Mouse (Mus musculus): ENCODE measurements around the gene Sh3bgrl2. TPM values are rescaled to one million over a fixed set of nuclear protein-coding genes. Genes with fewer than 3 reads are reported as not detected.
"Not testable (repeated sequence)": the region's sequence is repeated elsewhere in the genome, so short reads cannot be mapped to it uniquely, and the experiment has no call there.

The Sh3bgrl2 gene
- polyA plus RNA-seq (2015; fragmentation: Nextera tagmentation; extraction: Ambion mirVana): 15.0 and 18.6 TPM in 2 replicates

DNA sequence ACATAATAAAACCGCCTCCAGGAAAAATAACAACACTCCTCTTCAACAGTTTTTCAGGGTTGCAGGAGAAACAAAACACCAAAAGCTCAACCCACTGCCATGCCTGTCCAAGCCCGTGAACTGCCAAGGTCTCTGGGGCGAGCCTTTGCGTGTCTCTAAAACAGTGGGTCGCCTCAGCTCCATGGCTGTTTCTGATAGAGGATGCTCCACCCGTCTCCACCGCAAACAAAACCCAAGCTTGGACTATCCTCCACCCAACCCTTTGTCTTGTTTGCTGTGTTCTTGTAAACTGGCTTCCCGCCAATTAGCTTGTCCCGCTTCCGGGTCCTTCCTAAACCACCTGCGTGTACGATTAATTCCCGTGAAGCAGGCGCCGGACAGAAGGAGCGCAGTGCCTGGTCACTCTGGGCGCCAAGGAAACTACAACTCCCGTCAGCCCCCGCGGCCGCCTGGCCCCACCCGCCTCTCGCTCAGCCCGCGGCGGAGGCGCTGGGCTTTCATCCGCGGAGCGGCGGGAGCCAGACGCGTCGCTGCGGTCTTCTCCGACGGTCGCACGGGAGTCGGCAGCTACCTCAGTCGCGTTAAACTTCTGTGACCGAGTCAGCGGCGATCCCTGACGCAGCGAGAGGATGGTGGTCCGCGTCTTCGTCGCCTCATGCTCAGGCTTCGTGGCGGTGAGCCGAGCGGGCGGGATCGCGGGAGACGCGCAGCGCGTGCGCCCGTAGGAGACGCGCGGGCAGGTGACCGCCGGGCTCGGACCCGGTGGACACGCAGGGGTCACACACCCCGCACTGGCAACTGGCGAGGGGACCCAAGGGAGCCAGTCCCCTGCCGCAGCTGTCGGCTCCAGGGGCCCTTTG, at the start of gene Sh3bgrl2:
TSS of gene Sh3bgrl2 (plus strand) at position 498 of the 860 bp plus-strand sequence.
- Histone ChIP-seq H3K27ac (replicated peaks) (no peak within 1 kb of the TSS; the same call in 1 of the 2 replicates), H3K36me3 (no peaks in the 10 kb centered on the region), H3K27me3 (replicated peaks) (no peaks in the 10 kb centered on the region; the same call in 1 of the 2 replicates), H3K4me1 (peaks cover 30% of the 10 kb centered on the region), H3K4me2 (peak within 1 kb of the TSS; percentile 80), H3K9me3 (no peaks in the 10 kb centered on the region), H3K9ac (peak within 1 kb of the TSS; percentile 82), H3K4me3 (peak within 1 kb of the TSS; percentile 78)
- 2% methylated on average over 75 of the region's 76 CpGs for WGBS
- peak; percentile 80; the same call in 1 of the 2 replicates for ATAC-seq (ENCODE audit: extremely low read depth, insufficient number of reproducible peaks, low FRiP score, low TSS enrichment)

DNA sequence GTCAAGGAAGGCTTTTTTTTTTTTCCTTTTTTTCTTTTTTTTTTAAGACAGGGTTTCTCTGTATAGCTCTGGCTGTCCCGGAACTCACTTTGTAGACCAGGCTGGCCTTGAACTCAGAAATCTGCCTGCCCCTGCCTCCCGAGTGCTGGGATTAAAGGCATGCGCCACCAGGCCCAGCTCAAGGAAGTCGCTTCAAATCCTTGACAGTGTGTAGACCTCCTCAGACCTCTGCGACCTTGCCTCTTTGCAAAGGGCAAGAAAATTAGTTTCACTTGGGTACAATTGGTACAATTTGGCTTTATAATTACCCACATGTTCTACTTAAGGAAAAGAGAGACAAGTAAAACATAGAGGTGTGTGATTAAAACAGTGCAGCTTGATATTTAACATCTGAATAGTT, 29.0 kb upstream of the Sh3bgrl2 start:
- H3K4me2 ChIP-seq; ATAC-seq (ENCODE audit: extremely low read depth, insufficient number of reproducible peaks, low FRiP score, low TSS enrichment); H3K9ac ChIP-seq; H3K4me3 ChIP-seq; H3K9me3 ChIP-seq; H3K4me1 ChIP-seq; H3K27ac ChIP-seq (replicated peaks); H3K27me3 ChIP-seq (replicated peaks); H3K36me3 ChIP-seq: not testable (repeated sequence)
- WGBS: 79% methylated on average over 5 of the region's 5 CpGs

DNA sequence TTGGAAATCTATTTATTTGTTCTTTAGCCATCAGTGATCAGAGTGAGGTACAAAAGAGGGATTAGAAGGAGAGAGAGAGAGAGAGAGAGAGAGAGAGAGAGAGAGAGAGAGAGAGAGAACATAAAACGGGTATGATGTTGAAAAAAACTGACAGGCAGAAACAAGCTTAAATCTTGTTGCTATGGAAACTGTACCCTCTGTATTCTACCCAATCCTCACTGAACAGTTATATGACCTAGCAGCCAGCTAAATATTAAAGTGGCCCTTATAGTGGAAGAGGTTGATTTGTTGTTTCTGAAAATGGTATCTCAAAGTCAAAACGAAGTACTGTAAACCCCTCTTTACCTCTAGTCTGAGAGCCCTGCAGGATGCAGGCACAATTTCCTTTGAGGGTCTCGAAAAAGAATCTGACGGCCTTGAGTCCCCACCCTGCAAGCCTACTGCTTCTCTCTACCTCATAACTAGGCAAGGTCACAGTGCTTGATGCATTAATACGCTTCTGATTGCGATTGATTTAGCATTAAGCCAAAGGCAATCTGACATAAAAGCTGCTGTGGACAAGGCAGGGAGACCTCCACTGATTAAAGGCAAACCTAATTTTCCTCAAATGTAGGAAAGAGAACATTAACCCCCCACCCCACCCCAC, 28.5 kb upstream of the Sh3bgrl2 start:
- Histone ChIP-seq H3K9me3 (0 out of 2 replicates have a peak, but pooled peaks cover 3% of the 10 kb centered on the region), H3K27ac (replicated peaks) (no peak overlapping the region), H3K4me2 (no peak overlapping the region), H3K4me3 (no peak overlapping the region), H3K4me1 (peaks cover 4% of the 10 kb centered on the region; the same call in 1 of the 2 replicates), H3K27me3 (replicated peaks) (no peaks in the 10 kb centered on the region), H3K36me3 (no peaks in the 10 kb centered on the region), H3K9ac (no peak overlapping the region)
- WGBS: 77% methylated on average over 6 of the region's 6 CpGs
- no peak for ATAC-seq (ENCODE audit: extremely low read depth, insufficient number of reproducible peaks, low FRiP score, low TSS enrichment)

DNA sequence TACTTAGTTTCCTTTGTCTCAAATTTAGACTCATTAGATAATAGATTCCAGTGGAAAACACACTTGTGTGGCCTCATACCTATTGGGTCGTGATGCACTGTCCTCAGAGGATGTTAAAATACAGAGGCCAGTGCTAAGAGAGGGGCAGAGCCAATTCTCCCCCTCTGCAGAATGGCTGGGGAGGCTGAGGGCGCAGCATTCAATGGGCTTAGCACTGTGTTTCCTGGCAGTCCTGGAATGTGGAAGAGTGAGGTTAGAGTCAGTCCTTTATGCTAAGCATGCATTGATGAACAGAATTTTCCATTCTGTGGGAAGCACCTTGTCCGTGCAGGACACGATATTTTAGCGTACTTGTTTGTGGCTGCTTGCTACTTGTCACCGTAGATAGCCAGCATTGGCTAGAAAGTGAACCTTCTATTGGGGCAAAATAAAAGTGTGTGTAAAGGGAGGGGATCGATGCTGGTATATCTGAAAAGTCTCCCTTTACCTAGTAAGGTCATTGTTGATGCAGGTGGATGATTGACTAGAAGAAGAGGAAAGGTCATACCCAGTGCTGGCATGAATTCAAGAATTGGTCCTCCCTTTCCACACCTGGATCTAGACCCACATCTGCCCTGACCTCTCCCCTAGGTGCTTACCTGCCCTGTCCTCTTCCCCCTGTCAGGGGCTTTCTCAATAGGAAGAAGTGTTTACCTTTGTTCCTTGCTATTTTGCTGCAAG, 20.6 kb upstream of the Sh3bgrl2 start:
- no peaks in the 10 kb centered on the region for H3K9me3 ChIP-seq
- H3K27ac ChIP-seq (replicated peaks): no peak overlapping the region
- H3K4me1 ChIP-seq: peaks cover 4% of the 10 kb centered on the region; the same call in 1 of the 2 replicates
- WGBS: 64% methylated on average over 7 of the region's 7 CpGs
- no peak overlapping the region for H3K9ac ChIP-seq
- H3K4me3 ChIP-seq: no peak overlapping the region
- no peak overlapping the region for H3K4me2 ChIP-seq
- ATAC-seq (ENCODE audit: extremely low read depth, insufficient number of reproducible peaks, low FRiP score, low TSS enrichment): no peak
- H3K27me3 ChIP-seq (replicated peaks): no peaks in the 10 kb centered on the region
- no peaks in the 10 kb centered on the region for H3K36me3 ChIP-seq

DNA sequence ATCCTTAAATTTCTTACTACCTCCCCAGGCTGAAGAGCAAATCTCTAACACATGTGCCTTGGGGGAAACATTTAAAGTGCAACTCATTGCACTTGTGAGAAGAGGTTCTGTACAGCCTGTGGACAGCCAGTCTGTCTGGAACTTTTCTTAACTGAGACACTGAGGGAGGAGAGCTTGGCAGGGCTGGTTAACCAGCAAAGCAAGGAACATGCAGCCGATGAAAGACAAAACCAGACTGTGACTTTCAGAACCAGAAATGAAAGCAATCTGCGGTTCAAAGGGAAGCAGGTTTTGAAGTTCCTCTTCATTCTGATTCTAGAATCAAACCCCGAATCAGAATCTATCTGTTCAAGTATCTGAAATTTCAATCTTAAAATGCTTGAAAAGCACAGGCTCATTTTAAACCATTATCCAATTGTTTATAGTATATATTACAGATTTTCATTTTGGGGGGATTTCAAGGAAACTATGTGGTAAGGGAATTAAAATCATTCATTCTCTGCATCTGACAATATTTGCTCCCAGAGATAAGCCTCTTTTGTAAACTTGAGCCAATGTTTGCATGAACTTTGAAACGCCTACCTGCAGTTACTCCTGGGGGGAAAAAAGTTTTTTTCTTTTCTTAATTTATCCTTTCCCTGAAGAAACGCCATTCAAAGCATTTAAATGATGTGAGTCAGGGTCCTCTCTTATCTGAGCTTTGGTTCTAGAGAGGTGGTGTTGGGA, 14.9 kb upstream of the Sh3bgrl2 start:
- peaks cover 18% of the 10 kb centered on the region for H3K4me1 ChIP-seq
- no peaks in the 10 kb centered on the region for H3K27me3 ChIP-seq (replicated peaks)
- no peak for ATAC-seq (ENCODE audit: extremely low read depth, insufficient number of reproducible peaks, low FRiP score, low TSS enrichment)
- WGBS: 70% methylated on average over 5 of the region's 5 CpGs
- no peaks in the 10 kb centered on the region for H3K9me3 ChIP-seq
- no peak overlapping the region for H3K9ac ChIP-seq
- no peaks in the 10 kb centered on the region for H3K36me3 ChIP-seq
- no peak overlapping the region for H3K4me3 ChIP-seq
- H3K4me2 ChIP-seq: no peak overlapping the region
- H3K27ac ChIP-seq (replicated peaks): no peak overlapping the region

DNA sequence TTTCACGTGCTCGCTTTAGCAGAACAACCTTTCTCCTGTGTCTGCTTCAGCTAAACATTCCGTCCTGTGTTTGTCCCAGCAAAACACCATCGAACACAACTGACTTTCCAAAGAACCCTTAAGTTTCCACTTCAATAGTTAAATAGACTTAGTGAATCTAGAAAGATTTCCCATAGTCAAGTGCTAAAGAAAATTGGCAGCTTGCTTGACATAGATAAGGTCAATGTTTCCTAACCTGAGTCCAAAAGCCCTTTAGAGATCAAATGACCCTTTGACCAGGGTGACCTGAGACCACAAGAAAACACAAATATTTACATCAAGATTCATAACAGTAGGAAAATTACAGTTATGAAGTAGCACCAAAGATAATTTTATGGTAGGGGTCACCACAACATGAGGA, 11.2 kb upstream of the Sh3bgrl2 start:
- no peaks in the 10 kb centered on the region for H3K9me3 ChIP-seq
- no peaks in the 10 kb centered on the region for H3K27me3 ChIP-seq (replicated peaks)
- no peak overlapping the region for H3K9ac ChIP-seq
- no peaks in the 10 kb centered on the region for H3K36me3 ChIP-seq
- H3K27ac ChIP-seq (replicated peaks): peak overlapping the region; percentile 57
- H3K4me3 ChIP-seq: no peak overlapping the region
- no peak for ATAC-seq (ENCODE audit: extremely low read depth, insufficient number of reproducible peaks, low FRiP score, low TSS enrichment)
- peaks cover 48% of the 10 kb centered on the region for H3K4me1 ChIP-seq
- 84% methylated on average over 4 of the region's 4 CpGs for WGBS
- no peak overlapping the region for H3K4me2 ChIP-seq

DNA sequence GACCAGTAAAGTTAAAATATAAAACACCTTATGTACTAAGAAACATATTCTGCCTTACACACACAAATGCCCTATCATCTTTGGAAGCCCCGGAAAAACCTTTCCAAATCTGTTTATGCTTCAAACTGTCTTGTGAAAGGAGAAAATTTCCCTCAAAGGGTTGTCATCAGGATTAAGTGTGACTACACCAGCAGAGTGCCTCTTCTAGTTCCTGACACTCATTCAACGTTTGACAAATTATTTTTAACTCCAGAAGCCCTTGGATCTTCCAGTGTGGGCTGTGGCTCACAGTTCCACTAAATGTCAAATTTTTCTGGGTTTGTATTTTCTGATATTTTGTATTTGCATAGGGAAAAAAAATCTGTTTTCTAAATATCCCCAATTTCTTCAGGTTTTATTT, 10.6 kb upstream of the Sh3bgrl2 start:
- no peak for ATAC-seq (ENCODE audit: extremely low read depth, insufficient number of reproducible peaks, low FRiP score, low TSS enrichment)
- no peak overlapping the region for H3K9ac ChIP-seq
- H3K27ac ChIP-seq (replicated peaks): peak overlapping the region; percentile 57
- H3K36me3 ChIP-seq: no peaks in the 10 kb centered on the region
- peak overlapping the region; percentile 29 for H3K4me2 ChIP-seq
- 18% methylated on average over 2 of the region's 2 CpGs for WGBS
- no peak overlapping the region for H3K4me3 ChIP-seq
- peaks cover 48% of the 10 kb centered on the region for H3K4me1 ChIP-seq
- H3K9me3 ChIP-seq: no peaks in the 10 kb centered on the region
- no peaks in the 10 kb centered on the region for H3K27me3 ChIP-seq (replicated peaks)

DNA sequence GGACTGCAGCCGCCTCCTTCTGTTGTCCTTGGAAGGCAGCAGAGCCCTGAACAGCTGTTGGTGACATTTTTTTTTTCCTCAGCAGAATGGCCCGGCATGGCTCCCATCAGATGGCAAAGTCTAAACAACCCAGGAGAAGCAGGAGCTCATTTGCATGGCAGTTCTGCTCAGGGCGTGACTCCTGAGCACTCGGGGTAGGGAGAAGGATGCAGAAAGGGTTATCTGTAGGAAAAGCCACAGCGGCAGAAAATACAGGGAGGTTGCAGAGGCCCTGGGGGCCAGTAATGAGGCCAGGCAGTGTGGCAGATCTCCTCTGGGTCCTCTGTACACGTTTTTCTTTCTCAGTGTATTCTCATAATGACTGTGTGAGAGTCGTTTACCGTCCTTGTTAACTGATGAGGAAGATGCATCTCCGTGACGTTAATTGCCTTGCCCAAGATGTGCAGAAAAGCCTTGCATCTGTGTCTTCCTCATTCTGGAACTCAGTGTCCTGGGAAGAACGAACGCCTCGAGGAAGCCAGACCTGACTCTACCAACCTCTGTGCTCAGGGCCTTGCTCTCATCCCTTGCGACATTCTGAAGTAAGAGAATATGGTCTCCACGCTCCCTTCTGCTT, 10.1 kb upstream of the Sh3bgrl2 start:
- H3K9me3 ChIP-seq: no peaks in the 10 kb centered on the region
- 44% methylated on average over 15 of the region's 15 CpGs for WGBS
- H3K9ac ChIP-seq: no peak overlapping the region
- H3K36me3 ChIP-seq: no peaks in the 10 kb centered on the region
- peak overlapping the region; percentile 57 for H3K27ac ChIP-seq (replicated peaks)
- no peaks in the 10 kb centered on the region for H3K27me3 ChIP-seq (replicated peaks)
- no peak for ATAC-seq (ENCODE audit: extremely low read depth, insufficient number of reproducible peaks, low FRiP score, low TSS enrichment)
- H3K4me3 ChIP-seq: no peak overlapping the region
- peaks cover 48% of the 10 kb centered on the region for H3K4me1 ChIP-seq
- H3K4me2 ChIP-seq: peak overlapping the region; percentile 29

DNA sequence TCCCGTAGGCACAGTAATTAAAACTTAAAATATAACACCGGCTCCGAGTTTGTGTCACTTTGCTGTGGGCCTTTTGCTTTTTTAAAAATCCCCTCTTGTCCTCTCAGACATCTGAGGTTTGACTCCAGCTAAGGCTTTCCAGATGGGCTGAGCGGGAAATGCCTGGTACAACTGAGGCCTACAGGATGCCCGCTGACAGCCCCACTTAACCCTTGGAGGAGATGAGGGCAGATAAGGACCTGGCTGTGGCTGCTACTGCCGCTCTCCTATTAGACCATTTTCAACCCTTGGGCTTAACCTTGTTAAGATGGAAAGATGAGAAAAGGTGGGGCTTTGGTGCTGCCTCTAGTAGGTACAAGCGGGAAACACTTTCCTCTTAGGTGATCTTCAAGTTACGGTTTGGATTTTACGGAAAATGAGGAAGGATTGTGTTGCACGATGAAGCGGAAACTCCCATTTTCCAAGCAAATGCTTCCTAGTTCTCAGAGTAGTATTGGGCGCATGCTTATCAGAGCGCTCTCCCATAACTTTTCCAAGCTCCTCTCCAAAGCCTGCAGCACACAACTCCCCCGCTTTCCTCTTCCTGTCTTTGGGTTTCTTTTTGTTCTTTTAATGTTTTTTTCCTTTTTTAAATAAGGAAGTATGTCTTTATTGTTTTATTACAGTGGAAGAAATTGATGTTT, 8.2 kb upstream of the Sh3bgrl2 start:
- Histone ChIP-seq H3K9ac (no peak overlapping the region), H3K4me2 (no peak overlapping the region), H3K27ac (replicated peaks) (peak overlapping the region; percentile 64), H3K27me3 (replicated peaks) (no peaks in the 10 kb centered on the region), H3K4me3 (no peak overlapping the region), H3K4me1 (peaks cover 48% of the 10 kb centered on the region), H3K9me3 (no peaks in the 10 kb centered on the region), H3K36me3 (no peaks in the 10 kb centered on the region)
- 62% methylated on average over 14 of the region's 14 CpGs for WGBS
- no peak for ATAC-seq (ENCODE audit: extremely low read depth, insufficient number of reproducible peaks, low FRiP score, low TSS enrichment)

- 61% methylated on average over 4 of the region's 4 CpGs for WGBS
- H3K4me1 ChIP-seq: peaks cover 48% of the 10 kb centered on the region
- no peak overlapping the region for H3K4me2 ChIP-seq
- H3K27ac ChIP-seq (replicated peaks): peak overlapping the region; percentile 64
- H3K9me3 ChIP-seq: no peaks in the 10 kb centered on the region
- no peak for ATAC-seq (ENCODE audit: extremely low read depth, insufficient number of reproducible peaks, low FRiP score, low TSS enrichment)
- H3K36me3 ChIP-seq: no peaks in the 10 kb centered on the region
- H3K27me3 ChIP-seq (replicated peaks): no peaks in the 10 kb centered on the region
- H3K9ac ChIP-seq: no peak overlapping the region
- no peak overlapping the region for H3K4me3 ChIP-seq
Observed at GRCm38 (mm10) chr9:83540492-83540857, 7.7 kb upstream of the Sh3bgrl2 start.
